Mouse (Mus musculus): ENCODE results near the gene Sgsm2. TPM values are rescaled to one million over a fixed set of nuclear protein-coding genes. Genes with fewer than 3 reads are reported as not detected.

Sgsm2 gene
- total RNA-seq (2023): 11.3 TPM

GRCm38 (mm10) chr11:74896901-74897677, at the start of gene Sgsm2:
Gene Sgsm2, minus strand, starts transcription at chr11:74897060.

GRCm38 (mm10) chr11:74925577-74926387, 28.9 kb upstream of the Sgsm2 start, which contains the start of the genes Smg6 and Srr:
Gene Smg6, plus strand, starts transcription at chr11:74925823.
Gene Srr, minus strand, starts transcription at chr11:74925948.

GRCm38 (mm10) chr11:74897678-74898516, 1.0 kb upstream of the Sgsm2 start, which contains the start of gene Tsr1:
Gene Tsr1, plus strand, starts transcription at chr11:74898071.

GRCm38 (mm10) chr11:74830256-74831161, 66.4 kb downstream of the Sgsm2 start, which contains the start of gene Mnt:
Gene Mnt, plus strand, starts transcription at chr11:74830920.

Other genes with a start within 250 kb of the Sgsm2 start
- 39.8 TPM for gene Cluh, start 247.6 kb downstream of the Sgsm2 start, total RNA-seq (2023)
- gene Pafah1b1, start 172.4 kb downstream of the Sgsm2 start, total RNA-seq (2023): 138 TPM
- gene Mettl16, start 126.2 kb downstream of the Sgsm2 start, total RNA-seq (2023): 52.4 TPM
- gene Mnt, start 66.1 kb downstream of the Sgsm2 start, total RNA-seq (2023): 75.3 TPM
- gene Tsr1, start 1.0 kb upstream of the Sgsm2 start, total RNA-seq (2023): 83.0 TPM
- 61.4 TPM for gene Smg6, start 28.8 kb upstream of the Sgsm2 start, total RNA-seq (2023)
- gene Srr, start 28.9 kb upstream of the Sgsm2 start, total RNA-seq (2023): 8.5 TPM